Mouse (Mus musculus) neutrophil, adult 83 days (primary cell): ENCODE measurements around the gene Dnajb5. TPM values are rescaled to one million over a fixed set of nuclear protein-coding genes. Genes with fewer than 3 reads are reported as not detected.

Source experiments
- total RNA-seq, 2 experiments: library from RNA; stranded (reverse); gene quantifications; one replicate each; pipeline ENCODE4 v1.2.4; 2023

Gene Dnajb5
- 1 to 10 TPM; 4.1 to 5.1 TPM for total RNA-seq

GRCm38 (mm10) chr4:42949676-42950051, at the start of gene Dnajb5:
Dnajb5 (plus strand) TSS chr4:42949814.

GRCm38 (mm10) chr4:42916617-42917401, 32.8 kb upstream of the Dnajb5 start, which contains the start of gene Phf24:
Phf24 (plus strand) TSS chr4:42916660.

GRCm38 (mm10) chr4:42969304-42969703, 19.7 kb downstream of the Dnajb5 start, which contains the start of gene 1700022I11Rik:
1700022I11Rik (plus strand) TSS chr4:42969604.

GRCm38 (mm10) chr4:43000141-43000986, 50.8 kb downstream of the Dnajb5 start, which contains the start of gene Vcp:
Vcp (minus strand) TSS chr4:43000507.

Other genes with a start within 250 kb of the Dnajb5 start
- gene 4930578G10Rik, start 214.3 kb upstream of the Dnajb5 start, total RNA-seq, result not detected
- gene Ccl19, start 193.2 kb upstream of the Dnajb5 start, total RNA-seq, result not detected
- not detected for gene Ccl21a, start 175.8 kb upstream of the Dnajb5 start, total RNA-seq
- gene Fam205a1, start 95.9 kb upstream of the Dnajb5 start, total RNA-seq, result not detected
- not detected for gene Gm12394, start 93.0 kb upstream of the Dnajb5 start, total RNA-seq
- not detected for gene Fam205c, start 75.6 kb upstream of the Dnajb5 start, total RNA-seq
- not detected for gene Phf24, start 33.2 kb upstream of the Dnajb5 start, total RNA-seq
- not detected for gene 1700022I11Rik, start 19.8 kb downstream of the Dnajb5 start, total RNA-seq
- 100 to 1,000 TPM in 1 of 2 experiments, 10 to 100 TPM in 1; 97.1 to 107 TPM for gene Vcp, start 50.7 kb downstream of the Dnajb5 start, total RNA-seq
- gene Fancg, start 60.7 kb downstream of the Dnajb5 start, total RNA-seq, result 10 to 100 TPM; 18.4 to 28.1 TPM
- gene Pigo, start 76.0 kb downstream of the Dnajb5 start, total RNA-seq, result 10 to 100 TPM; 13.7 to 16.0 TPM
- gene Stoml2, start 81.9 kb downstream of the Dnajb5 start, total RNA-seq, result 10 to 100 TPM; 49.0 to 52.8 TPM
- gene Fam214b, start 96.4 kb downstream of the Dnajb5 start, total RNA-seq, result 10 to 100 TPM; 48.7 to 59.6 TPM
- under 1 TPM; 0.09 to 0.53 TPM for gene Unc13b, start 109.1 kb downstream of the Dnajb5 start, total RNA-seq